Mouse (Mus musculus): ENCODE measurements around the gene En1. TPM values are rescaled to one million over a fixed set of nuclear protein-coding genes. Genes with fewer than 3 reads are reported as not detected.

Gene En1
- polyA plus RNA-seq, 1 experiment from 2014 or later, result 1.6 TPM

DNA sequence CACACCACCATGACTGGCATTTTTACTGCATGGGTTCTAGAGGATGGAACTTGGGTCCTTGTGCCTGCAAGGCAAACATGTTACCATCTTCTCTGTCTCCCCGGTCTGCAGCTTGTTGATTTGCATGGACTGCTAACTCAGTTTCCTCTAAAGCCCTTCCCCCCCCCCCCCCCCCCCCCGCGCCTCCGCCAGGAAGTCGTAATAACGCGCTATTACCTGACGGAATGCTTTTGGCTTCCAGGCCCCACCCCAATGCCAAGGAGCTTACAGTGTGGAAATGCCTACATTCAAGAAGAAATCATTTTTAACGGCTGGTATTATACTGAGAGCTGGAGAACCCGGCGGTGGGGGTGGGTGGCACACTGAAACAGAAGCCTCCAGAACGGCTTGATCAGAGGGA, 14.8 kb upstream of the En1 start:
- H3K27me3 ChIP-seq (ENCODE audit: control insufficient read depth, insufficient read depth, low read length), result peaks cover 25% of the 10 kb centered on the region
- no peaks in the 10 kb centered on the region for H3K4me1 ChIP-seq (ENCODE audit: control insufficient read depth, insufficient read depth, low read length)
- DNase-seq (ENCODE audit: low spot score), result no peak
- no peak overlapping the region for H3K9ac ChIP-seq (ENCODE audit: low read length)
- no peak overlapping the region for H3K4me2 ChIP-seq (ENCODE audit: low read depth, severe bottlenecking)
- H3K4me3 ChIP-seq (ENCODE audit: low read depth, low read length), result no peak overlapping the region
- H3K36me3 ChIP-seq (ENCODE audit: control insufficient read depth, insufficient read depth, low read length), result no peaks in the 10 kb centered on the region
- no peak for ATAC-seq (ENCODE audit: insufficient number of reproducible peaks, low FRiP score, low TSS enrichment, low read depth)
- H3K9me3 ChIP-seq (ENCODE audit: control insufficient read depth, low read length), result no peaks in the 10 kb centered on the region
- WGBS, result 44% methylated on average over 9 of the region's 12 CpGs
- H3K27ac ChIP-seq (replicated peaks; ENCODE audit: low read depth, low read length), result no peak overlapping the region

GRCm38 (mm10) chr1:120587960-120588359, 14.3 kb upstream of the En1 start:
- no peak overlapping the region for H3K9ac ChIP-seq (ENCODE audit: low read length)
- no peaks in the 10 kb centered on the region for H3K9me3 ChIP-seq (ENCODE audit: control insufficient read depth, low read length)
- H3K27me3 ChIP-seq (ENCODE audit: control insufficient read depth, insufficient read depth, low read length), result peaks cover 30% of the 10 kb centered on the region
- no peak overlapping the region for H3K27ac ChIP-seq (replicated peaks; ENCODE audit: low read depth, low read length)
- WGBS, result 80% methylated on average over 4 of the region's 4 CpGs
- ATAC-seq (ENCODE audit: insufficient number of reproducible peaks, low FRiP score, low TSS enrichment, low read depth) (no peak), DNase-seq (ENCODE audit: low spot score) (peak; percentile 19)
- no peak overlapping the region for H3K4me3 ChIP-seq (ENCODE audit: low read depth, low read length)
- H3K4me1 ChIP-seq (ENCODE audit: control insufficient read depth, insufficient read depth, low read length), result no peaks in the 10 kb centered on the region
- no peaks in the 10 kb centered on the region for H3K36me3 ChIP-seq (ENCODE audit: control insufficient read depth, insufficient read depth, low read length)
- no peak overlapping the region for H3K4me2 ChIP-seq (ENCODE audit: low read depth, severe bottlenecking)

DNA sequence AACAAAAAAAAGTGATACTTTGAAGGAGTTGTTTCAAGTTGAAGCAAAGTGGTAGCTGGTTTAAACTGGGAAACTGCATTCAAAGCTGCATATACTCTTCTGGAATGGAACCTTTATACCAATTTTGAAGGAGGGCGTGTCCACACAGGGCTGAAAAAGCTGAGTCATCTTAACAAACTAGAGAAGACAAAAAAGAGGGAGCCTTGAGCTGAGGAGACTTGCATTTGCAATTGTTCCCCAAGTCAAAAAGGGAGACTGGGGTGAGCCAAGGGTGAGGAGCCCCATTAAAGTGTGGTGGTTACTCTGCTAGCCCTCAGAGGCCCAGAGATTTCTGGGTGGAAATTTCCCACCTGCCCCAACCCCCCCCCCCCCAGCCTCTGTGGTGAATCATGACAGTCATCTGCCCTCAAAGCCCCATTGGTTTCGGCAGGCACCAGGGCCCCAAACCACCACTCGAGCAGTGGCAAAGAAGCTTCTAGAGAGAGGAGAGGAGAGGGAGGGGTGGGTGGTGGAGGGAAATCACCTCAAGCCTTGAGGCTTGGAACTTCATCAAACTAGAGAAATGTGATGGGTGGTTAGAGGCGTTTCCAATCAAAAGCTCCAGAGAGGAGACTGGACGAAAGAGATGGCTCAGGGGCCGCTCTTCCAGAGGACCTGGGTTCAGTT, 13.7 kb upstream of the En1 start:
- Histone ChIP-seq H3K9me3 (ENCODE audit: control insufficient read depth, low read length) (no peaks in the 10 kb centered on the region), H3K4me3 (ENCODE audit: low read depth, low read length) (no peak overlapping the region), H3K4me1 (ENCODE audit: control insufficient read depth, insufficient read depth, low read length) (no peaks in the 10 kb centered on the region), H3K27me3 (ENCODE audit: control insufficient read depth, insufficient read depth, low read length) (peaks cover 35% of the 10 kb centered on the region), H3K4me2 (ENCODE audit: low read depth, severe bottlenecking) (no peak overlapping the region), H3K9ac (ENCODE audit: low read length) (no peak overlapping the region), H3K27ac (replicated peaks; ENCODE audit: low read depth, low read length) (no peak overlapping the region), H3K36me3 (ENCODE audit: control insufficient read depth, insufficient read depth, low read length) (no peaks in the 10 kb centered on the region)
- no peak for DNase-seq (ENCODE audit: low spot score)
- no peak for ATAC-seq (ENCODE audit: insufficient number of reproducible peaks, low FRiP score, low TSS enrichment, low read depth)
- 81% methylated on average over 6 of the region's 6 CpGs for WGBS

DNA sequence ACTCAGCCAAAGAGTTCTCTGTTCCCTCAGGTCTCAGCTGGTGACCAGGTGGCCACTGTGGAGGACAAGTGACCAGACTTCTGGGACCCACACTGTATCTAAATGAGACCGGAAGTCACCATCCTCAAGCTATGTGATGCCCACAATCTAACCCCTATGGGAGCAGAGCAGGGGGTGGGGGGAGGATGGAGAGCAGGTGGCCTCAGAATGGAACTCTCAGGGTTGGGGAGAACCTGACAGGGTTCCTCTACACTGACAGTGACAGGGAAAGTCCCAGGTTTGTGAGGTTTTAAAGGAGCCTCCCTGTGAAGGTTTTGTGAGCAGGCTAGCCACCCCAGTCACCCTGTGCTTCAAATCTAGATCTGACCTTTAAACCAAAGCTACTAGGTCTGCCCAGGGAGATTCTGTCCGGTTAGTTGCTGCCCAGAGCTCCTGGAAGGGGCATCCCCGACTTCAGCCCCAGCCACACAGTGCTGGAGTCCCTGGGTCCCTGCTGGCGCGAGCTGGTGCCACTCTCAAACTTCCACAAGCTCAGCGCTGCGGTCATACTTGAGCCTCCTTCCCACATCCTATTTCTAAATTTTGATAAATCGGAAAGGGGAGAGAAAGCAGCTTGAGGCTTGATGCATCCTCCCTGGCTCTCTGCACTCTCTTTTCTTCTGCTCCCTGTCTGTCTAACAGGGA, 8.8 kb upstream of the En1 start:
- Histone ChIP-seq H3K4me3 (ENCODE audit: low read depth, low read length) (no peak overlapping the region), H3K9ac (ENCODE audit: low read length) (no peak overlapping the region), H3K27ac (replicated peaks; ENCODE audit: low read depth, low read length) (no peak overlapping the region), H3K36me3 (ENCODE audit: control insufficient read depth, insufficient read depth, low read length) (no peaks in the 10 kb centered on the region), H3K4me1 (ENCODE audit: control insufficient read depth, insufficient read depth, low read length) (peaks cover 2% of the 10 kb centered on the region; the same call in 1 of the 2 replicates), H3K27me3 (ENCODE audit: control insufficient read depth, insufficient read depth, low read length) (peaks cover 84% of the 10 kb centered on the region), H3K4me2 (ENCODE audit: low read depth, severe bottlenecking) (no peak overlapping the region), H3K9me3 (ENCODE audit: control insufficient read depth, low read length) (no peaks in the 10 kb centered on the region)
- WGBS, result 14% methylated on average over 8 of the region's 8 CpGs
- DNase-seq (ENCODE audit: low spot score), result no peak
- ATAC-seq (ENCODE audit: insufficient number of reproducible peaks, low FRiP score, low TSS enrichment, low read depth), result no peak

- Histone ChIP-seq H3K4me1 (ENCODE audit: control insufficient read depth, insufficient read depth, low read length) (peaks cover 2% of the 10 kb centered on the region; the same call in 1 of the 2 replicates), H3K27me3 (ENCODE audit: control insufficient read depth, insufficient read depth, low read length) (peaks cover 89% of the 10 kb centered on the region), H3K4me2 (ENCODE audit: low read depth, severe bottlenecking) (no peak overlapping the region), H3K36me3 (ENCODE audit: control insufficient read depth, insufficient read depth, low read length) (no peaks in the 10 kb centered on the region), H3K27ac (replicated peaks; ENCODE audit: low read depth, low read length) (no peak overlapping the region), H3K9ac (ENCODE audit: low read length) (no peak overlapping the region), H3K4me3 (ENCODE audit: low read depth, low read length) (no peak overlapping the region), H3K9me3 (ENCODE audit: control insufficient read depth, low read length) (no peaks in the 10 kb centered on the region)
- ATAC-seq (ENCODE audit: insufficient number of reproducible peaks, low FRiP score, low TSS enrichment, low read depth), result no peak
- DNase-seq (ENCODE audit: low spot score), result peak; percentile 81
- WGBS, result under 1% methylated on average over 8 of the region's 8 CpGs
Measured at GRCm38 (mm10) chr1:120594603-120595002, 7.6 kb upstream of the En1 start.

- 2% methylated on average over 17 of the region's 17 CpGs for WGBS
- Histone ChIP-seq H3K4me1 (ENCODE audit: control insufficient read depth, insufficient read depth, low read length) (peaks cover 2% of the 10 kb centered on the region; the same call in 1 of the 2 replicates), H3K9me3 (ENCODE audit: control insufficient read depth, low read length) (no peaks in the 10 kb centered on the region), H3K27ac (replicated peaks; ENCODE audit: low read depth, low read length) (no peak overlapping the region), H3K36me3 (ENCODE audit: control insufficient read depth, insufficient read depth, low read length) (no peaks in the 10 kb centered on the region), H3K27me3 (ENCODE audit: control insufficient read depth, insufficient read depth, low read length) (peaks cover 93% of the 10 kb centered on the region), H3K4me2 (ENCODE audit: low read depth, severe bottlenecking) (no peak overlapping the region), H3K9ac (ENCODE audit: low read length) (no peak overlapping the region), H3K4me3 (ENCODE audit: low read depth, low read length) (no peak overlapping the region)
- DNase-seq (ENCODE audit: low spot score) (peak; percentile 32), ATAC-seq (ENCODE audit: insufficient number of reproducible peaks, low FRiP score, low TSS enrichment, low read depth) (no peak)
Measured at GRCm38 (mm10) chr1:120595471-120596240, 6.6 kb upstream of the En1 start.

GRCm38 (mm10) chr1:120596319-120596718, 5.9 kb upstream of the En1 start:
- H3K27me3 ChIP-seq (ENCODE audit: control insufficient read depth, insufficient read depth, low read length), result peaks cover 93% of the 10 kb centered on the region
- no peaks in the 10 kb centered on the region for H3K9me3 ChIP-seq (ENCODE audit: control insufficient read depth, low read length)
- H3K27ac ChIP-seq (replicated peaks; ENCODE audit: low read depth, low read length), result no peak overlapping the region
- peak overlapping the region; percentile 29 for H3K4me2 ChIP-seq (ENCODE audit: low read depth, severe bottlenecking)
- DNase-seq (ENCODE audit: low spot score) (peak; percentile 72), ATAC-seq (ENCODE audit: insufficient number of reproducible peaks, low FRiP score, low TSS enrichment, low read depth) (no peak)
- H3K4me3 ChIP-seq (ENCODE audit: low read depth, low read length), result peak overlapping the region; percentile 12; the same call in 1 of the 2 replicates
- H3K36me3 ChIP-seq (ENCODE audit: control insufficient read depth, insufficient read depth, low read length), result no peaks in the 10 kb centered on the region
- no peak overlapping the region for H3K9ac ChIP-seq (ENCODE audit: low read length)
- WGBS, result under 1% methylated on average over 21 of the region's 21 CpGs
- peaks cover 2% of the 10 kb centered on the region; the same call in 1 of the 2 replicates for H3K4me1 ChIP-seq (ENCODE audit: control insufficient read depth, insufficient read depth, low read length)

- WGBS, result under 1% methylated on average over 19 of the region's 19 CpGs
- Histone ChIP-seq H3K9ac (ENCODE audit: low read length) (no peak overlapping the region), H3K4me3 (ENCODE audit: low read depth, low read length) (peak overlapping the region; percentile 12; the same call in 1 of the 2 replicates), H3K4me2 (ENCODE audit: low read depth, severe bottlenecking) (peak overlapping the region; percentile 29), H3K4me1 (ENCODE audit: control insufficient read depth, insufficient read depth, low read length) (peaks cover 2% of the 10 kb centered on the region; the same call in 1 of the 2 replicates), H3K27ac (replicated peaks; ENCODE audit: low read depth, low read length) (no peak overlapping the region), H3K27me3 (ENCODE audit: control insufficient read depth, insufficient read depth, low read length) (peaks cover 94% of the 10 kb centered on the region), H3K36me3 (ENCODE audit: control insufficient read depth, insufficient read depth, low read length) (no peaks in the 10 kb centered on the region), H3K9me3 (ENCODE audit: control insufficient read depth, low read length) (no peaks in the 10 kb centered on the region)
- ATAC-seq (ENCODE audit: insufficient number of reproducible peaks, low FRiP score, low TSS enrichment, low read depth), result no peak
- peak; percentile 54 for DNase-seq (ENCODE audit: low spot score)
Measured at GRCm38 (mm10) chr1:120596784-120597183, 5.4 kb upstream of the En1 start.
